Mouse (Mus musculus) limb, embryonic 14.5 days (tissue): ENCODE measurements around the gene Lrba. TPM values are rescaled to one million over a fixed set of nuclear protein-coding genes. Genes with fewer than 3 reads are reported as not detected.

Experiments used
- ATAC-seq: fragments of 200-750 bp; cut with Nextera tagmentation; 2 replicates; pipeline ENCODE4 v1.8.0; 2017; ENCODE audit warnings: low read depth, moderate number of reproducible peaks, moderate TSS enrichment; ENCODE audit not compliant: low FRiP score
- DNase-seq: peaks from one replicate; pipeline ENCODE4 v3.0.0-alpha.2; 2015; ENCODE audit warnings: low spot score
- H3K27ac ChIP-seq: fragments of 300-500 bp; sonication (generic); replicated peaks from 2 replicates; pipeline ENCODE4 v1.5.1; 2014; ENCODE audit warnings: low read depth, mild to moderate bottlenecking, low read length, moderate library complexity, mixed read lengths
- H3K27me3 ChIP-seq: fragments of 300-500 bp; sonication (generic); 2 replicates; pipeline ENCODE4 v1.6.1; 2014; ENCODE audit warnings: low read length, mixed read lengths; ENCODE audit not compliant: control insufficient read depth, insufficient read depth
- H3K36me3 ChIP-seq: fragments of 300-500 bp; sonication (generic); 2 replicates; pipeline ENCODE4 v1.6.1; 2014; ENCODE audit warnings: mild to moderate bottlenecking, low read length, moderate library complexity, mixed read lengths; ENCODE audit not compliant: control insufficient read depth, insufficient read depth
- H3K4me1 ChIP-seq: fragments of 300-500 bp; sonication (generic); 2 replicates; pipeline ENCODE4 v1.6.1; 2014; ENCODE audit warnings: antibody characterized with exemption, low read length, mixed read lengths; ENCODE audit not compliant: control insufficient read depth, insufficient read depth
- H3K4me2 ChIP-seq: fragments of 300-500 bp; sonication (generic); replicated peaks from 2 replicates; pipeline ENCODE4 v1.6.1; 2014; ENCODE audit warnings: low read depth, mild to moderate bottlenecking, low read length, moderate library complexity; ENCODE audit not compliant: severe bottlenecking
- H3K4me3 ChIP-seq: fragments of 300-500 bp; sonication (generic); replicated peaks from 2 replicates; pipeline ENCODE4 v1.5.1; 2014; ENCODE audit warnings: low read length
- H3K9ac ChIP-seq: fragments of 300-500 bp; sonication (generic); 2 replicates; pipeline ENCODE4 v1.6.1; 2014; ENCODE audit warnings: mild to moderate bottlenecking, low read depth, low read length, moderate library complexity; ENCODE audit not compliant: severe bottlenecking
- H3K9me3 ChIP-seq: fragments of 300-500 bp; sonication (generic); 2 replicates; pipeline ENCODE4 v1.6.1; 2016; ENCODE audit warnings: low read length; ENCODE audit not compliant: control insufficient read depth
- POLR2A ChIP-seq: fragments of 200-500 bp; IDR thresholded peaks from 2 replicates; pipeline ENCODE4 v1.8.0; 2012; ENCODE audit warnings: inconsistent platforms, mild to moderate bottlenecking, moderate library complexity, borderline replicate concordance; ENCODE audit not compliant: insufficient read depth, insufficient read length; ENCODE audit errors: extremely low read depth
- WGBS: fragments of 180-500 bp; shearing (Covaris S2); extraction: QIAGEN DNeasy Blood & Tissue Kit; methylation state at CpG from one replicate; pipeline ENCODE4 v1.1.7; 2014; 5-methylcytosine and 5-hydroxymethylcytosine counted together
- polyA plus RNA-seq, 2 experiments: library from polyadenylated mRNA; depleted of rRNA in 1 of 2; stranded (reverse) in 1 of 2; unstranded in 1 of 2; fragments of >200 nt; fragmentation: Nextera tagmentation in 1 of 2; extraction: Ambion mirVana in 1 of 2; gene quantifications; 2 replicates each; pipeline versions ENCODE4 v1.2.1 to v1.2.3; 2012 to 2014

Gene Lrba
- polyA plus RNA-seq, 2 experiments, result 8.9 to 13.6 TPM

GRCm38 (mm10) chr3:86692779-86693178 is 468.3 kb downstream of the Lrba start:
- Histone ChIP-seq H3K27ac (no peak overlapping the region), H3K9ac (no peak overlapping the region)
- DNase-seq, result no peak

GRCm38 (mm10) chr3:86693553-86693952 is 469.1 kb downstream of the Lrba start:
- H3K9ac ChIP-seq, result no peak overlapping the region
- no peaks in the 10 kb centered on the region for H3K36me3 ChIP-seq
- ATAC-seq (no peak), DNase-seq (no peak)
- no peaks in the 10 kb centered on the region for H3K4me1 ChIP-seq
- no peak overlapping the region for H3K4me2 ChIP-seq
- no peak overlapping the region for H3K27ac ChIP-seq
- no peak for TF ChIP-seq POLR2A
- H3K27me3 ChIP-seq, result no peaks in the 10 kb centered on the region
- WGBS, result 38% methylated on average over 7 of the region's 7 CpGs
- no peak overlapping the region for H3K4me3 ChIP-seq
- no peaks in the 10 kb centered on the region for H3K9me3 ChIP-seq

More at GRCm38 (mm10) chr3:86692779-86693178, 468.3 kb downstream of the Lrba start:
- H3K4me3 ChIP-seq, result no peak overlapping the region
- H3K4me2 ChIP-seq, result no peak overlapping the region
- ATAC-seq, result no peak
- H3K36me3 ChIP-seq, result no peaks in the 10 kb centered on the region
- no peaks in the 10 kb centered on the region for H3K9me3 ChIP-seq
- no peaks in the 10 kb centered on the region for H3K4me1 ChIP-seq
- no peaks in the 10 kb centered on the region for H3K27me3 ChIP-seq
- TF ChIP-seq POLR2A, result no peak

- no peaks in the 10 kb centered on the region for H3K9me3 ChIP-seq
- H3K27ac ChIP-seq, result no peak overlapping the region
- no peak overlapping the region for H3K4me2 ChIP-seq
- peaks cover 4% of the 10 kb centered on the region; the same call in 1 of the 2 replicates for H3K4me1 ChIP-seq
- H3K36me3 ChIP-seq, result no peaks in the 10 kb centered on the region
- ATAC-seq (no peak), DNase-seq (no peak)
- no peaks in the 10 kb centered on the region for H3K27me3 ChIP-seq
- no peak for TF ChIP-seq POLR2A
- H3K4me3 ChIP-seq, result no peak overlapping the region
- 88% methylated on average over 2 of the region's 2 CpGs for WGBS
- no peak overlapping the region for H3K9ac ChIP-seq
Observed at GRCm38 (mm10) chr3:86698947-86699346, 474.5 kb downstream of the Lrba start.

- Histone ChIP-seq H3K4me2 (no peak overlapping the region), H3K27ac (no peak overlapping the region), H3K9me3 (no peaks in the 10 kb centered on the region), H3K4me1 (peaks cover 4% of the 10 kb centered on the region; the same call in 1 of the 2 replicates), H3K4me3 (no peak overlapping the region), H3K9ac (no peak overlapping the region), H3K27me3 (no peaks in the 10 kb centered on the region), H3K36me3 (no peaks in the 10 kb centered on the region)
- TF ChIP-seq POLR2A, result no peak
- DNase-seq (no peak), ATAC-seq (no peak)
- WGBS, result 12% methylated on average over 1 of the region's 1 CpGs
Observed at GRCm38 (mm10) chr3:86701163-86701563, 476.7 kb downstream of the Lrba start.

- Histone ChIP-seq H3K27ac (no peak overlapping the region), H3K9ac (no peak overlapping the region), H3K4me3 (no peak overlapping the region), H3K4me2 (no peak overlapping the region), H3K36me3 (no peaks in the 10 kb centered on the region), H3K9me3 (no peaks in the 10 kb centered on the region), H3K27me3 (no peaks in the 10 kb centered on the region), H3K4me1 (no peaks in the 10 kb centered on the region)
- 13% methylated on average over 4 of the region's 4 CpGs for WGBS
- no peak for TF ChIP-seq POLR2A
- DNase-seq, result no peak
- ATAC-seq, result no peak
Observed at GRCm38 (mm10) chr3:86709472-86709871, 485.0 kb downstream of the Lrba start.

- no peak for ATAC-seq
- no peak overlapping the region for H3K4me2 ChIP-seq
- no peak overlapping the region for H3K27ac ChIP-seq
Observed at GRCm38 (mm10) chr3:86711530-86711929, 487.1 kb downstream of the Lrba start.

More at GRCm38 (mm10) chr3:86711530-86711929, 487.1 kb downstream of the Lrba start:
- Histone ChIP-seq H3K9me3 (no peaks in the 10 kb centered on the region), H3K4me3 (no peak overlapping the region), H3K36me3 (no peaks in the 10 kb centered on the region), H3K4me1 (no peaks in the 10 kb centered on the region), H3K27me3 (no peaks in the 10 kb centered on the region), H3K9ac (no peak overlapping the region)
- WGBS, result 67% methylated on average over 1 of the region's 1 CpGs
- no peak for TF ChIP-seq POLR2A
- no peak for DNase-seq
